Mouse (Mus musculus) embryonic fibroblast, embryonic 13.5 days (primary cell): ENCODE results near the gene Map4k4. TPM values are rescaled to one million over a fixed set of nuclear protein-coding genes. Genes with fewer than 3 reads are reported as not detected.

Experiments
- H3K27ac ChIP-seq: 2 replicates; pipeline ENCODE4 v1.5.1; 2012; ENCODE audit warnings: low read length, control low read depth, inconsistent platforms; ENCODE audit not compliant: insufficient read depth
- H3K4me1 ChIP-seq: 2 replicates; pipeline ENCODE4 v1.6.1; 2011; ENCODE audit warnings: low read length; ENCODE audit not compliant: control insufficient read depth, insufficient read depth
- H3K4me3 ChIP-seq: 2 replicates; pipeline ENCODE4 v1.5.1; 2011; ENCODE audit warnings: mild to moderate bottlenecking, control low read depth, low read length; ENCODE audit not compliant: insufficient read depth
- CTCF ChIP-seq: IDR thresholded peaks from 2 replicates; pipeline ENCODE4 v1.5.1; 2011; ENCODE audit warnings: mild to moderate bottlenecking, control low read depth, low read length, moderate library complexity, borderline replicate concordance; ENCODE audit not compliant: insufficient read depth
- POLR2A ChIP-seq: IDR thresholded peaks from 2 replicates; pipeline ENCODE4 v1.6.1; 2011; ENCODE audit warnings: low read depth, mild to moderate bottlenecking, control low read depth, low read length, moderate library complexity
- polyA plus RNA-seq: library from polyadenylated mRNA; stranded (reverse); fragments of >200 nt; gene quantifications from 2 replicates; pipeline ENCODE4 v1.2.4, GENCODE M21; 2011; ENCODE audit warnings: low read depth; ENCODE audit not compliant: missing spikeins, insufficient read length

The Map4k4 gene
- polyA plus RNA-seq, 1 experiment, result 259 TPM

- no peaks in the 10 kb centered on the region; the same call in 1 of the 2 replicates for H3K4me1 ChIP-seq
- H3K27ac ChIP-seq, result no peak overlapping the region
- no peak overlapping the region for H3K4me3 ChIP-seq
- TF ChIP-seq POLR2A, result no peak
- no peak for TF ChIP-seq CTCF
These were observed 145.0 kb downstream of the Map4k4 start for GRCm38 (mm10) chr1:40045686-40046085.

GRCm38 (mm10) chr1:40046600-40046999, 145.9 kb downstream of the Map4k4 start:
- H3K4me1 ChIP-seq, result no peaks in the 10 kb centered on the region; the same call in 1 of the 2 replicates
- TF ChIP-seq CTCF (no peak), POLR2A (no peak)
- H3K4me3 ChIP-seq, result no peak overlapping the region
- no peak overlapping the region for H3K27ac ChIP-seq

GRCm38 (mm10) chr1:40051157-40051556, 150.4 kb downstream of the Map4k4 start:
- Histone ChIP-seq H3K4me3 (no peak overlapping the region), H3K4me1 (no peaks in the 10 kb centered on the region), H3K27ac (no peak overlapping the region)
- no peak for TF ChIP-seq CTCF
- no peak for TF ChIP-seq POLR2A

- no peak overlapping the region for H3K27ac ChIP-seq
- no peak overlapping the region for H3K4me3 ChIP-seq
- TF ChIP-seq CTCF (no peak), POLR2A (no peak)
- no peaks in the 10 kb centered on the region for H3K4me1 ChIP-seq
These were observed 151.4 kb downstream of the Map4k4 start for GRCm38 (mm10) chr1:40052156-40052555.

GRCm38 (mm10) chr1:40053071-40053470, 152.4 kb downstream of the Map4k4 start:
- H3K4me3 ChIP-seq, result no peak overlapping the region
- H3K27ac ChIP-seq, result peak overlapping the region; percentile 16; the same call in 1 of the 2 replicates
- TF ChIP-seq POLR2A, result no peak
- TF ChIP-seq CTCF, result no peak
- H3K4me1 ChIP-seq, result no peaks in the 10 kb centered on the region

GRCm38 (mm10) chr1:40055051-40055450, 154.3 kb downstream of the Map4k4 start:
- no peaks in the 10 kb centered on the region for H3K4me1 ChIP-seq
- no peak overlapping the region for H3K4me3 ChIP-seq
- no peak for TF ChIP-seq POLR2A
- TF ChIP-seq CTCF, result no peak
- no peak overlapping the region for H3K27ac ChIP-seq

GRCm38 (mm10) chr1:40055963-40056362, 155.2 kb downstream of the Map4k4 start:
- Histone ChIP-seq H3K4me1 (no peaks in the 10 kb centered on the region), H3K27ac (no peak overlapping the region), H3K4me3 (no peak overlapping the region)
- no peak for TF ChIP-seq CTCF

GRCm38 (mm10) chr1:40057351-40057750, 156.6 kb downstream of the Map4k4 start:
- no peak overlapping the region for H3K4me3 ChIP-seq
- no peak for TF ChIP-seq CTCF
- no peak for TF ChIP-seq POLR2A
- H3K27ac ChIP-seq, result no peak overlapping the region
- H3K4me1 ChIP-seq, result no peaks in the 10 kb centered on the region

- H3K4me3 ChIP-seq, result no peak overlapping the region
- TF ChIP-seq POLR2A (no peak), CTCF (no peak)
- H3K27ac ChIP-seq, result no peak overlapping the region
- no peaks in the 10 kb centered on the region for H3K4me1 ChIP-seq
These were observed 157.3 kb downstream of the Map4k4 start for GRCm38 (mm10) chr1:40058013-40058412.

GRCm38 (mm10) chr1:40059122-40059774, 158.5 kb downstream of the Map4k4 start:
- no peak overlapping the region for H3K4me3 ChIP-seq
- H3K27ac ChIP-seq, result no peak overlapping the region
- no peak for TF ChIP-seq POLR2A
- no peak for TF ChIP-seq CTCF
- H3K4me1 ChIP-seq, result no peaks in the 10 kb centered on the region
